Mouse (Mus musculus): ENCODE data around the gene Grpel1.

- TF ChIP-seq EP300 (IDR thresholded peaks at IDR 0.05) (no peak), CTCF (IDR thresholded peaks at IDR 0.05) (no peak)
Measured at GRCm38 (mm10) chr5:36427831-36428230, 37.0 kb upstream of the Grpel1 start.

All from lung, postnatal 0 days (tissue).